Mouse (Mus musculus) R1 (cell line): ENCODE measurements around the gene Vps11.
A peak's percentile ranks its signal among the peaks of the same experiment; 100 is the strongest.
"Not testable (repeated sequence)": the region's sequence is repeated elsewhere in the genome, so short reads cannot be mapped to it uniquely, and the experiment has no call there.

Source experiments
- DNase-seq: peaks from one replicate; pipeline ENCODE4 v3.0.0-alpha.2; 2018; ENCODE audit warnings: low read depth, low spot score

Gene Vps11

GRCm38 (mm10) chr9:44376141-44376540 lies 14.7 kb upstream of the Vps11 start:
- DNase-seq: peak; percentile 45

GRCm38 (mm10) chr9:44373386-44373785 lies 11.9 kb upstream of the Vps11 start:
- DNase-seq: no peak

GRCm38 (mm10) chr9:44364480-44364879 lies 3.0 kb upstream of the Vps11 start:
- DNase-seq: peak; percentile 85

- DNase-seq: not testable (repeated sequence)
These were observed 461 bp upstream of the Vps11 start for GRCm38 (mm10) chr9:44361931-44362330.

- DNase-seq: peak; percentile 36
These were observed 4.3 kb downstream of the Vps11 start for GRCm38 (mm10) chr9:44357207-44357606.

GRCm38 (mm10) chr9:44353142-44353541 lies 8.3 kb downstream of the Vps11 start:
- no peak for DNase-seq

- no peak for DNase-seq
These were observed 9.1 kb downstream of the Vps11 start for GRCm38 (mm10) chr9:44352337-44352736.

- no peak for DNase-seq
These were observed 10.1 kb downstream of the Vps11 start for GRCm38 (mm10) chr9:44351396-44351795.

- peak; percentile 68 for DNase-seq
These were observed 12.9 kb downstream of the Vps11 start for GRCm38 (mm10) chr9:44348546-44348945.

GRCm38 (mm10) chr9:44347621-44348020 lies 13.8 kb downstream of the Vps11 start:
- peak; percentile 67 for DNase-seq

- DNase-seq: peak; percentile 22
These were observed 14.3 kb downstream of the Vps11 start for GRCm38 (mm10) chr9:44347166-44347565.

- peak; percentile 62 for DNase-seq
These were observed 15.7 kb downstream of the Vps11 start for GRCm38 (mm10) chr9:44345570-44346433.

- peak; percentile 93 for DNase-seq
These were observed 17.6 kb downstream of the Vps11 start, which contains the start of gene Hmbs for GRCm38 (mm10) chr9:44343781-44344421. Gene Hmbs, minus strand, starts transcription at chr9:44344228.

- no peak for DNase-seq
These were observed 18.2 kb downstream of the Vps11 start for GRCm38 (mm10) chr9:44343290-44343689.

- no peak for DNase-seq
These were observed 18.9 kb downstream of the Vps11 start for GRCm38 (mm10) chr9:44342605-44343004.

GRCm38 (mm10) chr9:44342173-44342572 lies 19.3 kb downstream of the Vps11 start:
- DNase-seq: no peak

- no peak for DNase-seq
These were observed 20.0 kb downstream of the Vps11 start for GRCm38 (mm10) chr9:44341487-44341886.

GRCm38 (mm10) chr9:44338574-44338973 lies 22.9 kb downstream of the Vps11 start:
- no peak for DNase-seq

- peak; percentile 57 for DNase-seq
These were observed 23.9 kb downstream of the Vps11 start for GRCm38 (mm10) chr9:44337436-44338169.

- peak; percentile 33 for DNase-seq
These were observed 24.5 kb downstream of the Vps11 start for GRCm38 (mm10) chr9:44336964-44337363.

GRCm38 (mm10) chr9:44336513-44336912 lies 25.0 kb downstream of the Vps11 start:
- DNase-seq: not testable (repeated sequence)

- peak; percentile 34 for DNase-seq
These were observed 25.4 kb downstream of the Vps11 start for GRCm38 (mm10) chr9:44336093-44336406.
